Mouse (Mus musculus) thymus, adult 18-20 months (tissue): ENCODE measurements around the gene Cdk12.

Experiments used
- DNase-seq, 2 experiments: peaks; one replicate each; pipeline ENCODE4 v3.0.0; 2022; ENCODE audit warnings: mixed read lengths in 2 of 2

Cdk12 gene

GRCm38 (mm10) chr11:98318421-98319116 is 115.7 kb downstream of the Cdk12 start:
- no peak for DNase-seq

- DNase-seq: no peak
Measured at GRCm38 (mm10) chr11:98319120-98319519, 116.3 kb downstream of the Cdk12 start.

- DNase-seq: no peak
Measured at GRCm38 (mm10) chr11:98319544-98319943, 116.7 kb downstream of the Cdk12 start.

GRCm38 (mm10) chr11:98319944-98320343 is 117.1 kb downstream of the Cdk12 start:
- DNase-seq: no peak

GRCm38 (mm10) chr11:98320381-98320780 is 117.5 kb downstream of the Cdk12 start:
- DNase-seq: no peak

GRCm38 (mm10) chr11:98320806-98321676 is 118.2 kb downstream of the Cdk12 start:
- DNase-seq: no peak

GRCm38 (mm10) chr11:98321677-98322003 is 118.8 kb downstream of the Cdk12 start:
- no peak for DNase-seq

- DNase-seq: no peak
Measured at GRCm38 (mm10) chr11:98322159-98322558, 119.3 kb downstream of the Cdk12 start.

GRCm38 (mm10) chr11:98323136-98323866 is 120.4 kb downstream of the Cdk12 start:
- no peak for DNase-seq

- no peak for DNase-seq
Measured at GRCm38 (mm10) chr11:98323933-98324332, 121.1 kb downstream of the Cdk12 start.

GRCm38 (mm10) chr11:98325191-98325820 is 122.4 kb downstream of the Cdk12 start:
- no peak for DNase-seq

- no peak for DNase-seq
Measured at GRCm38 (mm10) chr11:98325821-98326218, 123.0 kb downstream of the Cdk12 start.

- no peak for DNase-seq
Measured at GRCm38 (mm10) chr11:98326741-98327135, 123.9 kb downstream of the Cdk12 start.

GRCm38 (mm10) chr11:98327136-98328030 is 124.5 kb downstream of the Cdk12 start:
- DNase-seq: no peak

- no peak for DNase-seq
Measured at GRCm38 (mm10) chr11:98328031-98328370, 125.1 kb downstream of the Cdk12 start.
